Mouse (Mus musculus): Measurements from ENCODE around the gene Gm28038. TPM values are rescaled to one million over a fixed set of nuclear protein-coding genes. Genes with fewer than 3 reads are reported as not detected.

Gm28038 gene
- polyA plus RNA-seq, 1 experiment from 2014 or later: not detected

GRCm38 (mm10) chr2:30264671-30265519 lies 15.9 kb upstream of the Gm28038 start:
- H3K9ac ChIP-seq (replicated peaks; ENCODE audit: low read depth): no peak overlapping the region; the same call in 1 of the 2 replicates
- peak overlapping the region; percentile 92 for H3K27ac ChIP-seq (ENCODE audit: low read length)
- no peak overlapping the region for H3K4me3 ChIP-seq (ENCODE audit: low read depth, low read length)
- H3K27me3 ChIP-seq (replicated peaks; ENCODE audit: insufficient read depth, low read length): no peaks in the 10 kb centered on the region
- H3K9me3 ChIP-seq (ENCODE audit: low read length): no peaks in the 10 kb centered on the region
- DNase-seq (ENCODE audit: low spot score) (no peak), ATAC-seq (no peak)
- TF ChIP-seq CTCF (IDR thresholded peaks at IDR 0.05) (no peak), EP300 (IDR thresholded peaks at IDR 0.05) (no peak)
- no peak overlapping the region for H3K4me2 ChIP-seq (replicated peaks; ENCODE audit: low read depth, low read length)
- WGBS: 58% methylated on average over 7 of the region's 7 CpGs
- H3K36me3 ChIP-seq (ENCODE audit: insufficient read depth, low read length): peaks cover 25% of the 10 kb centered on the region
- peaks cover 27% of the 10 kb centered on the region for H3K4me1 ChIP-seq (ENCODE audit: insufficient read depth, low read depth, low read length)

DNA sequence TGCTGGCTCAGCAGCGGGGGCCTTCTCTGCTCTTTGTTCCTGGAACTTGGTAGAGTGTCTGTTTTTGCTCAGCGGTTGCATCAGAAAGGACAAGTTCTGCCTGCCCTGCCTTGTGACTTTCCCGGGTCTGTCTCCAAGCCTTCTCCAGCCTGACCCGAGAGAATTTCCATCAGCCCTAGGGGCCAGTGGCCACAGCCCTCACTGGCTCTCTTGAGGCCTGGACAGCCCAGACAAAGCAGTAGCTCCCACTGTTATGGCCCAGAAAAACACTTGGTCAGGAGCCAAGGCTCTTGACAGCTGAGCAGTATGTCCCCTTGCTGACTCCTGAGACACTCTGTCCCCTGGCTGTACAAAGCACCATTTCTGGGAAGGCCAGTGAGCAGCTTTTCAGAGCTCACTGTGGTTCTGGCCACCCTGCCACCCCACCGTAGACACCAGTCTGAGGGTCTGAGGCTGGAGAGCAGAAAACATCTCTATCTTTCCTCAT lies 15.0 kb upstream of the Gm28038 start, which contains the start of gene Phyhd1:
Gene Phyhd1 (plus strand): TSS at position 437 of the 487 bp plus-strand sequence.
- Histone ChIP-seq H3K9me3 (ENCODE audit: low read length) (no peaks in the 10 kb centered on the region), H3K4me2 (replicated peaks; ENCODE audit: low read depth, low read length) (peak within 1 kb of the TSS; percentile 15; the same call in 1 of the 2 replicates), H3K4me1 (ENCODE audit: insufficient read depth, low read depth, low read length) (peaks cover 29% of the 10 kb centered on the region), H3K9ac (replicated peaks; ENCODE audit: low read depth) (peak within 1 kb of the TSS; percentile 6; the same call in 1 of the 2 replicates), H3K27ac (ENCODE audit: low read length) (peak within 1 kb of the TSS; percentile 92), H3K36me3 (ENCODE audit: insufficient read depth, low read length) (peaks cover 25% of the 10 kb centered on the region), H3K4me3 (ENCODE audit: low read depth, low read length) (no peak within 1 kb of the TSS), H3K27me3 (replicated peaks; ENCODE audit: insufficient read depth, low read length) (no peaks in the 10 kb centered on the region)
- peak; percentile 97 for TF ChIP-seq EP300 (IDR thresholded peaks at IDR 0.05)
- no peak for TF ChIP-seq CTCF (IDR thresholded peaks at IDR 0.05)
- ATAC-seq (peak; percentile 73), DNase-seq (ENCODE audit: low spot score) (peak; percentile 91)
- 30% methylated on average over 5 of the region's 5 CpGs for WGBS

DNA sequence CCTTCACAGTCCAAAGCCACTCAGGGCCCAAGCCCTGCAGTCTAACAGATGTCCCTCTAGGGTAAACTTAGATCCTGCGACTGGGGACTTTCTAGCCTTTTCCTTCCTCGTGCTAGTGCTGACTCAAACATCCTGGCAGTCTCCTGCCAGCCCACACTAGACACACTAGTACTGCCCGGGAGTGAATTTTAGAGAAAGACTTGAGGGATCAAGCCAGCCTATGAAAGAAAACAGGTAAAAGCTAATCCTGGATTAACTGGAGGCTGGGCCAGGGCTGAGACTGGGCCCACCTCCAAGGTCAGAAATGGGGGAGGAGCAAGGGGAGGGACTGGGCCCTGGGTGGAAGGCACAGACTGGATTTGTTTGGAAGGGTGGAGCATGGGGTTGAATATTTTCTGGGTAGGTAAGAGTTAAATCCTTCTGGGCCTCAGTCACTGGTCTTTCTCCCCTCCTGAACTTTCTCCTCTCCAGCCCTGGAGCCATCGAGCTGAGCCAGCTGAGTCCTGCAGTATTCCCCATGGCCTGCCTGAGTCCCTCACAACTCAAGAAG lies 14.4 kb upstream of the Gm28038 start:
- peak; percentile 54 for ATAC-seq
- 7% methylated on average over 4 of the region's 4 CpGs for WGBS
- peak overlapping the region; percentile 15; the same call in 1 of the 2 replicates for H3K4me2 ChIP-seq (replicated peaks; ENCODE audit: low read depth, low read length)
- peaks cover 25% of the 10 kb centered on the region for H3K36me3 ChIP-seq (ENCODE audit: insufficient read depth, low read length)
- H3K4me1 ChIP-seq (ENCODE audit: insufficient read depth, low read depth, low read length): peaks cover 29% of the 10 kb centered on the region
- no peaks in the 10 kb centered on the region for H3K9me3 ChIP-seq (ENCODE audit: low read length)
- peak; percentile 82 for DNase-seq (ENCODE audit: low spot score)
- peak overlapping the region; percentile 92 for H3K27ac ChIP-seq (ENCODE audit: low read length)
- TF ChIP-seq EP300 (IDR thresholded peaks at IDR 0.05) (no peak), CTCF (IDR thresholded peaks at IDR 0.05) (no peak)
- H3K9ac ChIP-seq (replicated peaks; ENCODE audit: low read depth): peak overlapping the region; percentile 6; the same call in 1 of the 2 replicates
- H3K27me3 ChIP-seq (replicated peaks; ENCODE audit: insufficient read depth, low read length): no peaks in the 10 kb centered on the region
- H3K4me3 ChIP-seq (ENCODE audit: low read depth, low read length): no peak overlapping the region

DNA sequence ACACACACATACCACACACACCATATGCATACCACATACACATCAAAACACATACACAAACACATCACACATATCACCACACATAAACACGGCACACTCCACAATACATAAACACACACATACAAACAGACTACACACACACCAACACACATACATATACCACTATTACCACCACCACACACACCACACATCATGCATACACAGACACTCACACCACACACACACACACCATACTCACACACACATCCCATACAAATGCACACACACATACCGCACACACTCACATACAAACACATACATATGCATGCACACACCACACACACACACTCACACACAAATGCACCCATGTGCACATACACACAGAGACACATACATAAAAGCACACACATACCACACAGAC lies 13.4 kb upstream of the Gm28038 start:
- H3K4me2 ChIP-seq (replicated peaks; ENCODE audit: low read depth, low read length): no peak overlapping the region
- ATAC-seq: no peak
- no peak for DNase-seq (ENCODE audit: low spot score)
- TF ChIP-seq CTCF (IDR thresholded peaks at IDR 0.05) (no peak), EP300 (IDR thresholded peaks at IDR 0.05) (no peak)
- peaks cover 18% of the 10 kb centered on the region; the same call in 1 of the 2 replicates for H3K36me3 ChIP-seq (ENCODE audit: insufficient read depth, low read length)
- H3K27me3 ChIP-seq (replicated peaks; ENCODE audit: insufficient read depth, low read length): no peaks in the 10 kb centered on the region
- peaks cover 29% of the 10 kb centered on the region for H3K4me1 ChIP-seq (ENCODE audit: insufficient read depth, low read depth, low read length)
- H3K9me3 ChIP-seq (ENCODE audit: low read length): no peaks in the 10 kb centered on the region
- no peak overlapping the region for H3K4me3 ChIP-seq (ENCODE audit: low read depth, low read length)
- WGBS: 93% methylated on average over 2 of the region's 2 CpGs
- no peak overlapping the region for H3K9ac ChIP-seq (replicated peaks; ENCODE audit: low read depth)
- peak overlapping the region; percentile 92 for H3K27ac ChIP-seq (ENCODE audit: low read length)

- no peak overlapping the region for H3K4me3 ChIP-seq (ENCODE audit: low read depth, low read length)
- peaks cover 17% of the 10 kb centered on the region; the same call in 1 of the 2 replicates for H3K36me3 ChIP-seq (ENCODE audit: insufficient read depth, low read length)
- H3K9ac ChIP-seq (replicated peaks; ENCODE audit: low read depth): no peak overlapping the region
- H3K4me2 ChIP-seq (replicated peaks; ENCODE audit: low read depth, low read length): no peak overlapping the region
- ATAC-seq (no peak), DNase-seq (ENCODE audit: low spot score) (no peak)
- H3K4me1 ChIP-seq (ENCODE audit: insufficient read depth, low read depth, low read length): peaks cover 29% of the 10 kb centered on the region
- WGBS: 50% methylated on average over 4 of the region's 4 CpGs
- no peaks in the 10 kb centered on the region for H3K9me3 ChIP-seq (ENCODE audit: low read length)
- no peak overlapping the region for H3K27ac ChIP-seq (ENCODE audit: low read length)
- H3K27me3 ChIP-seq (replicated peaks; ENCODE audit: insufficient read depth, low read length): no peaks in the 10 kb centered on the region
- TF ChIP-seq CTCF (IDR thresholded peaks at IDR 0.05) (no peak), EP300 (IDR thresholded peaks at IDR 0.05) (no peak)
Measured at GRCm38 (mm10) chr2:30268371-30268770, 12.5 kb upstream of the Gm28038 start.

Data from lung, postnatal 0 days (tissue).